Mouse (Mus musculus) neural tube, embryonic 12.5 days (tissue): Measurements from ENCODE around the gene Crygs. TPM values are rescaled to one million over a fixed set of nuclear protein-coding genes. Genes with fewer than 3 reads are reported as not detected.
"Not testable (repeated sequence)": the region's sequence is repeated elsewhere in the genome, so short reads cannot be mapped to it uniquely, and the experiment has no call there.

Experiments used
- ATAC-seq: fragments of 200-750 bp; cut with Nextera tagmentation; 2 replicates; pipeline ENCODE4 v1.8.0; 2017; ENCODE audit warnings: low read depth, mild to moderate bottlenecking, moderate TSS enrichment, moderate library complexity; ENCODE audit not compliant: low FRiP score
- H3K27ac ChIP-seq: fragments of 300-500 bp; sonication (generic); 2 replicates; pipeline ENCODE4 v1.5.1; 2016
- H3K27me3 ChIP-seq: fragments of 300-500 bp; sonication (generic); replicated peaks from 2 replicates; pipeline ENCODE4 v1.6.1; 2016; ENCODE audit warnings: mild to moderate bottlenecking
- H3K36me3 ChIP-seq: fragments of 300-500 bp; sonication (generic); 2 replicates; pipeline ENCODE4 v1.6.1; 2016; ENCODE audit warnings: mild to moderate bottlenecking
- H3K4me1 ChIP-seq: fragments of 300-500 bp; sonication (generic); 2 replicates; pipeline ENCODE4 v1.6.1; 2016
- H3K4me2 ChIP-seq: fragments of 300-500 bp; sonication (generic); replicated peaks from 2 replicates; pipeline ENCODE4 v1.6.1; 2016; ENCODE audit warnings: mild to moderate bottlenecking
- H3K4me3 ChIP-seq: fragments of 300-500 bp; sonication (generic); 2 replicates; pipeline ENCODE4 v1.5.1; 2016
- H3K9ac ChIP-seq: fragments of 300-500 bp; sonication (generic); 2 replicates; pipeline ENCODE4 v1.6.1; 2016; ENCODE audit warnings: mild to moderate bottlenecking
- H3K9me3 ChIP-seq: fragments of 300-500 bp; sonication (generic); 2 replicates; pipeline ENCODE4 v1.6.1; 2016; ENCODE audit warnings: mild to moderate bottlenecking
- WGBS: fragments of 180-500 bp; shearing (Covaris S2); methylation state at CpG from one replicate; pipeline ENCODE4 v1.1.7; 2016; 5-methylcytosine and 5-hydroxymethylcytosine counted together
- polyA plus RNA-seq: library from polyadenylated mRNA; unstranded; fragments of >200 nt; fragmentation: Nextera tagmentation; extraction: Ambion mirVana; gene quantifications from 2 replicates; pipeline ENCODE4 v1.2.1, GENCODE M21; 2016

The Crygs gene
- polyA plus RNA-seq, 1 experiment from 2014 or later: not detected

DNA sequence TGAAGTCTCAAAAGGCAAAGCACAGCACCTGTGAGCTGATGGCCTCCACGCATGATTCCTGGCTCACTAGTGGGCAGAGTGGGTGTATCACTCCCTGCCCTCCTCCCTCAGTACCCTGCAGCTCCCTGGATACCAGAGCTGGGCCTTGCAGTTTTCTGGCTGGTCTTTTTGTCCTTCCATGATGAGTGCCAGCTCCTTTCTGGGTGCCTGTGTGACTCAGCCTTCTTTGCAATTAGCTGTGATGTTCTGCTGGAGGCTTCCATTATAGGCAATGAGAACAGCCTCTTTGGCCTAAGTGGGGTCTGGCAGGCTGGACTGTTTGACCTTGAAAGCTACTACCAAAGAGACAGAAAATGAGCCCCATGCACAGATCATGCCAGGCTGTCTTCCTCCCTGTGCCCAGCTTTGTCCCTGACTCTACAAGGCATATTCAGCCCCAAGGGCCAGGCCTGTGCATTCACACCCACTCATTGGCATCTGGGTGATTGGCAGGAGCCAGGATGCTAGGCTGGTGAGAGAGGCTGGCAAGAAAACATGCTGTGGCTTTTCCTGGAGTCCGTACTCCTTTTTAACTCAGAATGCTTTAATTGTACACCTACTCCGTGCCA is 32.0 kb downstream of the Crygs start:
- Histone ChIP-seq H3K4me3 (no peak overlapping the region), H3K9ac (no peak overlapping the region), H3K4me2 (no peak overlapping the region), H3K27me3 (no peaks in the 10 kb centered on the region), H3K4me1 (no peaks in the 10 kb centered on the region), H3K36me3 (no peaks in the 10 kb centered on the region), H3K9me3 (no peaks in the 10 kb centered on the region), H3K27ac (no peak overlapping the region)
- 95% methylated on average over 3 of the region's 3 CpGs for WGBS
- ATAC-seq: no peak

DNA sequence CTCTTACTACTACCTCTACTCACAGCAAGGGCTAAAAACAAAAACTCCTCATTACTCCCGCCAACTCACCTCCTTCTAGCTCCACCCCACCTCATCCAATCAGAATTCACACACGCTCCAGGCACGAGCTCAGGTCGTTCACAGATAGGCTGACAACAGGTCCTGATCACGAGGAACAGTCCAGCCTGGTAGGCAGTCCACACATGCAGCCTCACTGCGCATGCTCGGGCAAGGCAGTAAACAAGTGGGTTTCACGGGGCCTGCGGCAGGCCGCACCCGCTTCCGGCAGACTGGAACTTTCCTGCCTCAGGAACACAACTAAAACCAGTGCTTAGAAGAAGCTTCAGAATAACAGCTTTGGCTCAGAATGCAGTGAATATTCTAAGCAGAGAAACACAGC is 33.1 kb downstream of the Crygs start:
- WGBS: 92% methylated on average over 12 of the region's 12 CpGs
- H3K9ac ChIP-seq, H3K4me1 ChIP-seq, H3K4me3 ChIP-seq, H3K4me2 ChIP-seq, ATAC-seq, H3K27ac ChIP-seq, H3K9me3 ChIP-seq, H3K36me3 ChIP-seq, H3K27me3 ChIP-seq: not testable (repeated sequence)

DNA sequence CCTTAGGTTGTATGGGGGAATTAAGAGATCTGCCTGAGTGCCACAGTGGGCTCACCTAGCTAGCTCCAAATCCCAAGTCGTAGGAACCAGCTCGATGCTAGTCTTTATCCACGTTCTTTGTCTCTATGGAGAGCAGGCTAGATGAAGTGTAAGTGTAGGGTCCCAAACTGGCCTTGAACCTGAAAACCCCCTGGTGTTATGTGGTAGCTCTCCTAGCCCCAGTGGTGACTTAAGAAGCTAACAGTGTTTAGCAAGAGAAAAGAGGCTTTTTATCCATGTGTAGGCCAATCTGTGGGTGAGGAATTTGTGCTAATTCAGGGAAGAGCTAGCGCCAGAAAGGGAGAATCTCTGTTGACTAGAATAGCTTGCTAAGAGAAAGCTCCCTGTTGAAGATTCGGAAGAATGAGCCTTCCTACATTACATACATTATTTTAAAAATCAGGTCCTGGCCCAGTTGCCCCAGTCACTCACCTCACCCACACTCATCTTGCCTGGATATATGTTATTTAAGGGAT is 35.8 kb downstream of the Crygs start:
- no peaks in the 10 kb centered on the region for H3K36me3 ChIP-seq
- no peak overlapping the region for H3K4me3 ChIP-seq
- H3K4me2 ChIP-seq: no peak overlapping the region
- no peak for ATAC-seq
- 72% methylated on average over 5 of the region's 5 CpGs for WGBS
- no peaks in the 10 kb centered on the region for H3K27me3 ChIP-seq
- no peaks in the 10 kb centered on the region for H3K9me3 ChIP-seq
- H3K9ac ChIP-seq: no peak overlapping the region
- H3K4me1 ChIP-seq: no peaks in the 10 kb centered on the region
- no peak overlapping the region for H3K27ac ChIP-seq

DNA sequence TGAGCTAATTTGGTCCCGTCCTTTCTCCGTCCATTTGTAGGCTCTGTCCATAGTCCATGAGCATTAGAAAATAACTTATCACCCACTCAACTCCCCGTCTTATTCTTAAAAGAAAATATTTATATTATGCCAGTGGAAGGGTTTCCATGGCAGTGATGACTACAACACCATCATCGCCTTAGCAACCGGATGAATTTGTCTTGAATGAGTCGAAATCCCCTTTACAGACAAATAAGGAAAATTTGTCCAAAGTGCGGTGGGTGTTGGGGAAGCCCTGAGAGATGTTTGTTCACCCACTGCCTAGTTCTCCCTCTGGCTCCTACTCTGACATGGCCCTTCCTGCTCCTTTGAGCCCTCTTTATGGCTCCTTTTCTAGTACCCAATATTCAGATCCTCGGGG is 42.7 kb downstream of the Crygs start:
- no peak overlapping the region for H3K4me2 ChIP-seq
- H3K4me3 ChIP-seq: no peak overlapping the region
- no peaks in the 10 kb centered on the region for H3K9me3 ChIP-seq
- no peaks in the 10 kb centered on the region for H3K4me1 ChIP-seq
- WGBS: 93% methylated on average over 8 of the region's 8 CpGs
- H3K36me3 ChIP-seq: no peaks in the 10 kb centered on the region
- no peak overlapping the region for H3K27ac ChIP-seq
- no peak overlapping the region for H3K9ac ChIP-seq
- ATAC-seq: no peak
- no peaks in the 10 kb centered on the region for H3K27me3 ChIP-seq

DNA sequence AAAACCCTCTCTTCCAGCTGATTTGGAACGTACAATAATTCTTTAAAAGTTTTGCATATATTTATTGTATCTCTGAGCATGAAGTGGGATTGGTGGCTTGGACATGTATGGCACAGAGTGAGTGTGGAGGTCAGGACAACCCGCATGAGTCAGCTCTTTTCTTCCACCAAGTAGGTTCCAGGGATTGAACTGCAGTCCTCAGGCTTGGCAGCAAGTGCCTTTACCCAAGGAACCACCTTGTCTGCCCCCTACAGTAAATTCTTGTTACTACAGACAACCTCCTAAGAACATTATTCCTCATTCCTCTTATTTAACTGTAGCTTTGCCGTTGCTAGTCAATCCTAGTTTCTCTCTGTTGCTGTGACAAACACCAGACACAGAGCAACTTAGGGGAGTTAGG is 44.0 kb downstream of the Crygs start:
- WGBS: 93% methylated on average over 3 of the region's 3 CpGs
- Histone ChIP-seq H3K27me3 (no peaks in the 10 kb centered on the region), H3K4me1 (no peaks in the 10 kb centered on the region), H3K36me3 (no peaks in the 10 kb centered on the region), H3K9me3 (no peaks in the 10 kb centered on the region), H3K27ac (no peak overlapping the region), H3K9ac (no peak overlapping the region), H3K4me2 (no peak overlapping the region), H3K4me3 (no peak overlapping the region)
- ATAC-seq: no peak

DNA sequence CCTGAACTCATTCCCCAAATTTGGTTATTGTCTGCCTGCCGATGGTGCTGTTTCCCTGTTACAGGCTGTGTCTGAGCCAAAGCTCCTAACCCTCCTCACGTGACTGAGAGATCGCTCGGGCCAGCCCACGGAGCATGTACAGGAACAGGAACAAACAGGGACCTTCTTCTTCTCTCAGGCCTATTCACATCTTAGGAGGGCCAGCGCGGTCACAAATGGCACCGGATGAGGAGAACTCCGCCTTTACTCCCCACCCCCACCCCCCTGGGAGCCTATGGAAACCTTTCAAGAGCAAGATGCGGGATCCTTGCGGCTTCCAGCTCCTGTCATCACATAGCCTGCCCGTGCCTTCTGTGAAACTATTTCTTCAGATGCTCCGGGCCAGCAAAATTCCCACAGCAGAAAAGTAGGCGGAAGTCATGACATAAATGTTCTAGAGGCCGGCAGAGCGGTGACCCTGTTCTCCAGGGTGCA is 44.6 kb downstream of the Crygs start:
- WGBS: 78% methylated on average over 16 of the region's 16 CpGs
- H3K9me3 ChIP-seq: no peaks in the 10 kb centered on the region
- no peak for ATAC-seq

DNA sequence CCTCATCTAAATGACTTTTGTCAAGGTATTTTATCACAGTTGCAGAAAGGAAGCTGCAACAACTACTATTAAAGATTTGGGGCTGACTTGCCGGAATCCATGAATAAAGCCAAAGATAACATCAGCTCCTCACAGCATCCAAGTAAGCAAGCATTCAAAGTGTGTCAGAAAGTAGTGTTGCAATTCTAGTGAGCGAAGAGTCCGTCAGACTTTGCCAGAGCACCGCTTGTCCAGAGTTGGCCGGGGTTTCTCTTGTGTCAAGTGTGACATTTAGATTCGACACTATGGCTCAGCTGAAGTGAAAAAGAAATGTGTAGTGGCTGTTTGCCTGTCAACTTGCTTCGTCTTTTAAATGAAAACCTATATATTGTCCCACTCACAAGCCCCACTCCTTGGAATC is 45.8 kb downstream of the Crygs start:
- Histone ChIP-seq H3K9ac (no peak overlapping the region), H3K27me3 (no peaks in the 10 kb centered on the region), H3K4me1 (no peaks in the 10 kb centered on the region), H3K36me3 (no peaks in the 10 kb centered on the region), H3K9me3 (0 out of 2 replicates have a peak, but pooled peaks cover 2% of the 10 kb centered on the region), H3K4me3 (no peak overlapping the region), H3K27ac (no peak overlapping the region), H3K4me2 (no peak overlapping the region)
- ATAC-seq: no peak
- WGBS: 93% methylated on average over 7 of the region's 7 CpGs

More for the DNA sequence above, 44.6 kb downstream of the Crygs start:
- H3K9ac ChIP-seq: no peak overlapping the region
- H3K4me3 ChIP-seq: no peak overlapping the region
- no peak overlapping the region for H3K27ac ChIP-seq
- H3K4me1 ChIP-seq: no peaks in the 10 kb centered on the region
- no peaks in the 10 kb centered on the region for H3K36me3 ChIP-seq
- H3K27me3 ChIP-seq: no peaks in the 10 kb centered on the region
- no peak overlapping the region for H3K4me2 ChIP-seq

Other genes with a start within 250 kb of the Crygs start
- 0.20 and 0.34 TPM in 2 replicates for gene Dgkg, start 154.4 kb downstream of the Crygs start, polyA plus RNA-seq
- 28.9 and 31.8 TPM in 2 replicates for gene Tbccd1, start 46.1 kb upstream of the Crygs start, polyA plus RNA-seq
- gene Dnajb11, start 46.3 kb upstream of the Crygs start, polyA plus RNA-seq: 107 and 112 TPM in 2 replicates
- 0.29 and 0.40 TPM in 2 replicates for gene Ahsg, start 79.7 kb upstream of the Crygs start, polyA plus RNA-seq
- gene Fetub, start 106.8 kb upstream of the Crygs start, polyA plus RNA-seq: not detected in 2 replicates
- not detected in 2 replicates for gene Hrg, start 139.5 kb upstream of the Crygs start, polyA plus RNA-seq
- 0.33 and 0.46 TPM in 2 replicates for gene Kng2, start 217.9 kb upstream of the Crygs start, polyA plus RNA-seq
- gene Kng1, start 246.3 kb upstream of the Crygs start, polyA plus RNA-seq: 0.20 TPM in 1 of 2 replicates, not detected in the other